Comparison of ENCODE assay signal across 10 mouse cellular contexts in genomic region chr14:19776890-19777289, GRCm38 (mm10). TPM values are rescaled to one million over a fixed set of nuclear protein-coding genes. Genes with fewer than 3 reads are reported as not detected.
A peak's percentile ranks its signal among the peaks of the same experiment; 100 is the strongest.
DNase-seq lines count a peak whose midpoint lies in the region; ATAC-seq lines count a peak whose summit lies in the region.
"Had no signal": no experiment of that assay in that cellular context is flagged by ENCODE, and none has a peak within 500 bp of the region (broad histone marks: within the 10 kb centered on the region; RNA-seq: fewer than 3 reads in every experiment).

No protein-coding gene starts in this region.

- no peak overlapping the region for H3K4me3 ChIP-seq in hindbrain, embryonic 11.5 days (ENCODE audit: low read depth, low read length)
- H3K4me3 ChIP-seq in hindbrain, embryonic 14.5 days (replicated peaks; ENCODE audit: low read length), result no peak overlapping the region
- H3K4me3 ChIP-seq: heart, embryonic 15.5 days; myocyte had no signal

- H3K4me2 ChIP-seq in hindbrain, embryonic 11.5 days (replicated peaks; ENCODE audit: low read depth, low read length), result no peak overlapping the region
- no peak overlapping the region for H3K4me2 ChIP-seq in hindbrain, embryonic 14.5 days (replicated peaks)
- H3K4me2 ChIP-seq: heart, embryonic 15.5 days had no signal

- H3K9ac ChIP-seq in hindbrain, embryonic 11.5 days (ENCODE audit: low read depth, low read length), result no peak overlapping the region
- H3K9ac ChIP-seq in hindbrain, embryonic 14.5 days, result no peak overlapping the region
- H3K9ac ChIP-seq: heart, embryonic 15.5 days had no signal

- H3K27me3 ChIP-seq in hindbrain, embryonic 11.5 days (ENCODE audit: control insufficient read depth, insufficient read depth, low read length), result no peaks in the 10 kb centered on the region
- H3K27me3 ChIP-seq in hindbrain, embryonic 14.5 days (ENCODE audit: control insufficient read depth, insufficient read depth, low read length), result no peaks in the 10 kb centered on the region
- H3K27me3 ChIP-seq: heart, embryonic 15.5 days had no signal

- no peaks in the 10 kb centered on the region for H3K36me3 ChIP-seq in hindbrain, embryonic 11.5 days (ENCODE audit: control insufficient read depth, insufficient read depth, low read length)
- no peaks in the 10 kb centered on the region for H3K36me3 ChIP-seq in hindbrain, embryonic 14.5 days (replicated peaks; ENCODE audit: control insufficient read depth, insufficient read depth)

- no peaks in the 10 kb centered on the region for H3K4me1 ChIP-seq in hindbrain, embryonic 11.5 days (replicated peaks; ENCODE audit: control insufficient read depth, insufficient read depth, low read length)
- H3K4me1 ChIP-seq in hindbrain, embryonic 14.5 days (replicated peaks; ENCODE audit: control insufficient read depth, insufficient read depth, low read length), result no peaks in the 10 kb centered on the region

- no peak overlapping the region for H3K27ac ChIP-seq in hindbrain, embryonic 11.5 days (ENCODE audit: low read depth, low read length)
- H3K27ac ChIP-seq in hindbrain, embryonic 14.5 days, result no peak overlapping the region
- H3K27ac ChIP-seq: heart, embryonic 15.5 days had no signal

- no peak for ATAC-seq in hindbrain, embryonic 11.5 days (ENCODE audit: low FRiP score)
- no peak for ATAC-seq in hindbrain, embryonic 14.5 days (ENCODE audit: low FRiP score)

- peak; percentile 52 for DNase-seq in hindbrain, embryonic 11.5 days (ENCODE audit: low spot score)
- no peak for DNase-seq in hindbrain, embryonic 14.5 days (ENCODE audit: low spot score)
- DNase-seq in ES-CJ7 (ENCODE audit: low read depth, low spot score), result peak; percentile 83
- peak; percentile 69 for DNase-seq in embryo, embryonic 11 days
- peak; percentile 76 for DNase-seq in kidney, adult 11 months
- DNase-seq in lung, postnatal 14 days, result peak; percentile 71
- DNase-seq in thymus, postnatal 4 days, result peak; percentile 67
- DNase-seq in right cerebral cortex, postnatal 36 days (ENCODE audit: low spot score in 2 of 2), result no peak

- WGBS in hindbrain, embryonic 11.5 days, result 33% methylated on average over 6 of the region's 6 CpGs
- 52% methylated on average over 6 of the region's 6 CpGs for WGBS in hindbrain, embryonic 14.5 days

- H3K9me3 ChIP-seq in hindbrain, embryonic 11.5 days (ENCODE audit: control insufficient read depth, low read length), result no peaks in the 10 kb centered on the region
- H3K9me3 ChIP-seq in hindbrain, embryonic 14.5 days (ENCODE audit: control insufficient read depth, low read length), result no peaks in the 10 kb centered on the region
- H3K9me3 ChIP-seq: heart, embryonic 15.5 days had no signal

RNA-seq across cellular contexts. Expression of gene Nid2, which starts 25.8 kb away (rescaled TPM):
- 32.9 and 34.6 TPM in 2 replicates for polyA plus RNA-seq in hindbrain, embryonic 11.5 days (2014; fragmentation: Nextera tagmentation; extraction: Ambion mirVana)
- 46.3 and 48.7 TPM in 2 replicates for polyA plus RNA-seq in hindbrain, embryonic 14.5 days (2014; fragmentation: Nextera tagmentation; extraction: Ambion mirVana)

RNA-seq across cellular contexts. Expression of gene Rtraf, which starts 46.7 kb away (rescaled TPM):
- polyA plus RNA-seq in hindbrain, embryonic 11.5 days (2014; fragmentation: Nextera tagmentation; extraction: Ambion mirVana), result 268 and 277 TPM in 2 replicates
- polyA plus RNA-seq in hindbrain, embryonic 14.5 days (2014; fragmentation: Nextera tagmentation; extraction: Ambion mirVana), result 172 and 182 TPM in 2 replicates

Comparison
In these comparisons a context has a peak if more than half of its experiments do, and no peak if none do; other contexts are left out.
1. DNase-seq: peak in hindbrain, embryonic 11.5 days (single experiment), ES-CJ7 (single experiment), embryo, embryonic 11 days (single experiment), kidney, adult 11 months (single experiment), lung, postnatal 14 days (single experiment) and thymus, postnatal 4 days (single experiment); none in hindbrain, embryonic 14.5 days (single experiment) and right cerebral cortex, postnatal 36 days (0 of 2).